ENCODE assay signal across 8 mouse cellular contexts in the genomic region with DNA sequence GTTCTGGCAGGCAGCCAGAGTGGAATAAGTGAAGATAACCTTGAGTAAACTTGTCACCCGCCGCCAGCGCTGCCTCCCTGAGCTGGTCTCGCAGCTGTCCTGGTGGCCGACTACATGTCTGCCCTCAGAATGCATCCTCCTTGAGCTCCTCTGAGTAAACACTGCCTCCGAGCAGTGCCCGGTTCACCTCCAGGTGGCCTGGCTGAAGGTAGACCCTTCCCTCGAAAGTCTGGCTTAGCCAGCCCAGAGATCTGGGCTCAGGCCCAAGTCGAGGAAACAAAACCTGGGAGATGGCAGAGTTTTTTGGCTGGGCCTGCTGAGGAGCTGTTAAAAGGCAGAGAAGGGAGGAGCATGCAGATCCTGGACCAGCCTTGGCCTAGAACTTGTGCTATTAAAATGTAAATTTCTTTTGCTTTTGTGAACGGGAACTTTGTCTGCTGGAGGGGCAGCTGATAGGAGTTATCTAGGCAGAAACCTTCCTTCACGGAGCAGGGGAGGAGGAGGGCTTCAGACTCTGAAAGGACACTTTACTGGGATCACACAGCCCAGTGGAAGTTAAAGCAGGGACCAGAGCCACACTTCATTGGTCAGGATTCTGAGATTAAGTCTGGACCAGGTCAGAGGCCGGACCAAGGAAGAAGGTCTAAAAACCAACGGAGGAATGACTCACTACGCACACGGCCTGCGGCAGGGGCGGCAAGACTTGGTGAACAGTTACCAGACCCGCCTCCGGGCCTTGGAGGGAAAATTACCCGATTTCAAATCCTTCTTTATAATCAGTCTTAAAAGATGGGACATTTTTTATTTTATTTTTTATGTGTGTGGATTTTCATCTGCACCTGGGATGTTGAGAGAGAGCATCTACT. TPM values are rescaled to one million over a fixed set of nuclear protein-coding genes. Genes with fewer than 3 reads are reported as not detected.
DNase-seq lines count a peak whose midpoint lies in the region; ATAC-seq and TF ChIP-seq lines count a peak whose summit lies in the region.

No protein-coding gene starts in this region.

- peak overlapping the region; percentile 59 for H3K4me3 ChIP-seq in forebrain, postnatal 0 days (ENCODE audit: low read depth, low read length)
- peak overlapping the region; percentile 83 for H3K4me3 ChIP-seq in liver, postnatal 0 days (ENCODE audit: low read depth, low read length)

- H3K27ac ChIP-seq in forebrain, postnatal 0 days (ENCODE audit: low read depth, low read length), result no peak overlapping the region
- H3K27ac ChIP-seq in liver, postnatal 0 days (ENCODE audit: low read depth), result no peak overlapping the region

- 0 out of 2 replicates have a peak, but pooled peaks have one; percentile 2 for TF ChIP-seq CTCF in forebrain, postnatal 0 days (IDR thresholded peaks at IDR 0.05; ENCODE audit: low read depth)
- no peak for TF ChIP-seq CTCF in liver, postnatal 0 days (IDR thresholded peaks at IDR 0.05; ENCODE audit: low read depth)

- H3K36me3 ChIP-seq in forebrain, postnatal 0 days (ENCODE audit: insufficient read depth), result no peaks in the 10 kb centered on the region
- peaks cover 10% of the 10 kb centered on the region; the same call in 1 of the 2 replicates for H3K36me3 ChIP-seq in liver, postnatal 0 days (replicated peaks; ENCODE audit: insufficient read depth, low read length)

- no peaks in the 10 kb centered on the region for H3K4me1 ChIP-seq in forebrain, postnatal 0 days (ENCODE audit: insufficient read depth)
- H3K4me1 ChIP-seq in liver, postnatal 0 days (ENCODE audit: insufficient read depth), result peaks cover 30% of the 10 kb centered on the region

- no peaks in the 10 kb centered on the region for H3K27me3 ChIP-seq in forebrain, postnatal 0 days (ENCODE audit: insufficient read depth, low read length)
- H3K27me3 ChIP-seq in liver, postnatal 0 days (ENCODE audit: insufficient read depth, low read length), result no peaks in the 10 kb centered on the region

- H3K9ac ChIP-seq in forebrain, postnatal 0 days, result no peak overlapping the region
- peak overlapping the region; percentile 48; the same call in 1 of the 2 replicates for H3K9ac ChIP-seq in liver, postnatal 0 days (replicated peaks)

- H3K4me2 ChIP-seq in forebrain, postnatal 0 days (ENCODE audit: low read depth), result peak overlapping the region; percentile 96
- peak overlapping the region; percentile 99 for H3K4me2 ChIP-seq in liver, postnatal 0 days (ENCODE audit: low read depth, low read length)

- H3K9me3 ChIP-seq in forebrain, postnatal 0 days (ENCODE audit: low read length), result no peaks in the 10 kb centered on the region
- H3K9me3 ChIP-seq in liver, postnatal 0 days (ENCODE audit: low read length), result no peaks in the 10 kb centered on the region

- WGBS in forebrain, postnatal 0 days, result 10% methylated on average over 20 of the region's 20 CpGs
- WGBS in liver, postnatal 0 days (ENCODE audit: insufficient replicate concordance), result 20% methylated on average over 20 of the region's 20 CpGs

- peak; percentile 50 for DNase-seq in right cerebral cortex, adult 18-20 months
- no peak for DNase-seq in right cerebral cortex, postnatal 14 days
- peak; percentile 69 to 71 for DNase-seq in adrenal gland, postnatal 36 days
- DNase-seq in forebrain, postnatal 0 days, result peak; percentile 68
- DNase-seq in induced T-regulatory cell, adult 2 months (ENCODE audit: low read depth), result peak; percentile 82
- peak; percentile 66 for DNase-seq in liver, postnatal 0 days
- DNase-seq in thymus, postnatal 4 days, result peak; percentile 58

- no peak for ATAC-seq in forebrain, postnatal 0 days
- no peak for ATAC-seq in liver, postnatal 0 days
- peak; percentile 18; the same call in 1 of the 2 replicates for ATAC-seq in neutrophil, adult 5-6 weeks (ENCODE audit: extremely low read depth, insufficient number of reproducible peaks, low FRiP score, poor library complexity, severe bottlenecking)

- TF ChIP-seq EP300 in liver, postnatal 0 days (IDR thresholded peaks at IDR 0.05; ENCODE audit: low read depth), result no peak

RNA-seq across cellular contexts. Expression of a gene that starts 2.3 kb away (rescaled TPM):
- total RNA-seq in adrenal gland, postnatal 36 days (2021), result 1 to 10 TPM; 3.9 to 4.4 TPM
- total RNA-seq in forebrain, postnatal 0 days (2014; rRNA removed), result 13.1 and 13.7 TPM in 2 replicates
- polyA plus RNA-seq in forebrain, postnatal 0 days (2015; fragmentation: Nextera tagmentation; extraction: Ambion mirVana), result 8.7 and 9.3 TPM in 2 replicates
- 4.9 and 5.1 TPM in 2 replicates for polyA plus RNA-seq in liver, postnatal 0 days (2015; fragmentation: Nextera tagmentation; extraction: Ambion mirVana)
- total RNA-seq in neutrophil, adult 5-6 weeks (2017), result 9.9 and 15.8 TPM in 2 replicates

RNA-seq across cellular contexts. Expression of a gene that starts 15.7 kb away (rescaled TPM):
- 1 to 10 TPM; 1.4 to 3.2 TPM for total RNA-seq in adrenal gland, postnatal 36 days (2021)
- 1.00 and 2.5 TPM in 2 replicates for total RNA-seq in forebrain, postnatal 0 days (2014; rRNA removed)
- 1.3 and 2.1 TPM in 2 replicates for polyA plus RNA-seq in forebrain, postnatal 0 days (2015; fragmentation: Nextera tagmentation; extraction: Ambion mirVana)
- polyA plus RNA-seq in liver, postnatal 0 days (2015; fragmentation: Nextera tagmentation; extraction: Ambion mirVana), result 1.2 and 1.8 TPM in 2 replicates
- 6.9 and 8.0 TPM in 2 replicates for total RNA-seq in neutrophil, adult 5-6 weeks (2017)

RNA-seq across cellular contexts. Expression of a gene that starts 20.9 kb away (rescaled TPM):
- total RNA-seq in adrenal gland, postnatal 36 days (2021), result 100 to 1,000 TPM; 244 to 346 TPM
- 123 TPM in 2 replicates for total RNA-seq in forebrain, postnatal 0 days (2014; rRNA removed)
- 154 and 169 TPM in 2 replicates for polyA plus RNA-seq in forebrain, postnatal 0 days (2015; fragmentation: Nextera tagmentation; extraction: Ambion mirVana)
- 190 and 216 TPM in 2 replicates for polyA plus RNA-seq in liver, postnatal 0 days (2015; fragmentation: Nextera tagmentation; extraction: Ambion mirVana)
- total RNA-seq in neutrophil, adult 5-6 weeks (2017), result 107 and 115 TPM in 2 replicates

RNA-seq across cellular contexts. Expression of a gene that starts 44.9 kb away (rescaled TPM):
- not detected for total RNA-seq in adrenal gland, postnatal 36 days (2021)
- total RNA-seq in forebrain, postnatal 0 days (2014; rRNA removed), result not detected in 2 replicates
- 0.14 and 0.19 TPM in 2 replicates for polyA plus RNA-seq in forebrain, postnatal 0 days (2015; fragmentation: Nextera tagmentation; extraction: Ambion mirVana)
- 1.8 and 2.4 TPM in 2 replicates for polyA plus RNA-seq in liver, postnatal 0 days (2015; fragmentation: Nextera tagmentation; extraction: Ambion mirVana)
- 4.8 and 5.5 TPM in 2 replicates for total RNA-seq in neutrophil, adult 5-6 weeks (2017)
